Mouse (Mus musculus) bone marrow macrophage, adult 2 months (primary cell): ENCODE results near the gene Prrxl1. TPM values are rescaled to one million over a fixed set of nuclear protein-coding genes. Genes with fewer than 3 reads are reported as not detected.

Experiments
- H3K27ac ChIP-seq: 2 replicates; pipeline ENCODE4 v1.5.1; 2012; ENCODE audit warnings: low read depth, low read length; ENCODE audit not compliant: insufficient read depth
- H3K4me1 ChIP-seq: 2 replicates; pipeline ENCODE4 v1.6.1; 2012; ENCODE audit warnings: low read length; ENCODE audit not compliant: control insufficient read depth, insufficient read depth
- H3K4me3 ChIP-seq: 2 replicates; pipeline ENCODE4 v1.5.1; 2012; ENCODE audit warnings: mild to moderate bottlenecking, low read length, moderate library complexity; ENCODE audit not compliant: insufficient read depth
- CTCF ChIP-seq: IDR thresholded peaks from 2 replicates; pipeline ENCODE4 v1.5.1; 2012; ENCODE audit warnings: low read depth, mild to moderate bottlenecking, low read length, moderate library complexity
- POLR2A ChIP-seq: IDR thresholded peaks from 2 replicates; pipeline ENCODE4 v1.6.1; 2012; ENCODE audit warnings: mild to moderate bottlenecking, low read depth, low read length, borderline replicate concordance
- polyA plus RNA-seq: library from polyadenylated mRNA; stranded (reverse); fragments of >200 nt; gene quantifications from 2 replicates; pipeline ENCODE4 v1.2.4, GENCODE M21; 2012; ENCODE audit not compliant: missing spikeins, insufficient read depth, insufficient read length

Prrxl1 gene
- polyA plus RNA-seq, 1 experiment, result not detected

GRCm38 (mm10) chr14:32627271-32627670 is 28.1 kb downstream of the Prrxl1 start:
- Histone ChIP-seq H3K27ac (no peak overlapping the region), H3K4me3 (no peak overlapping the region), H3K4me1 (peaks cover 6% of the 10 kb centered on the region; the same call in 1 of the 2 replicates)
- TF ChIP-seq POLR2A, result no peak
- no peak for TF ChIP-seq CTCF

- TF ChIP-seq CTCF (no peak), POLR2A (no peak)
- Histone ChIP-seq H3K27ac (no peak overlapping the region), H3K4me1 (peaks cover 6% of the 10 kb centered on the region; the same call in 1 of the 2 replicates), H3K4me3 (no peak overlapping the region)
Observed at GRCm38 (mm10) chr14:32628584-32628983, 29.4 kb downstream of the Prrxl1 start.

- Histone ChIP-seq H3K4me3 (no peak overlapping the region), H3K4me1 (peaks cover 6% of the 10 kb centered on the region; the same call in 1 of the 2 replicates), H3K27ac (no peak overlapping the region)
- TF ChIP-seq CTCF (no peak), POLR2A (no peak)
Observed at GRCm38 (mm10) chr14:32632908-32633600, 33.8 kb downstream of the Prrxl1 start.

GRCm38 (mm10) chr14:32634015-32634682 is 34.9 kb downstream of the Prrxl1 start:
- Histone ChIP-seq H3K4me3 (no peak overlapping the region), H3K4me1 (peaks cover 5% of the 10 kb centered on the region; the same call in 1 of the 2 replicates), H3K27ac (no peak overlapping the region)
- TF ChIP-seq CTCF, result no peak
- TF ChIP-seq POLR2A, result no peak

DNA sequence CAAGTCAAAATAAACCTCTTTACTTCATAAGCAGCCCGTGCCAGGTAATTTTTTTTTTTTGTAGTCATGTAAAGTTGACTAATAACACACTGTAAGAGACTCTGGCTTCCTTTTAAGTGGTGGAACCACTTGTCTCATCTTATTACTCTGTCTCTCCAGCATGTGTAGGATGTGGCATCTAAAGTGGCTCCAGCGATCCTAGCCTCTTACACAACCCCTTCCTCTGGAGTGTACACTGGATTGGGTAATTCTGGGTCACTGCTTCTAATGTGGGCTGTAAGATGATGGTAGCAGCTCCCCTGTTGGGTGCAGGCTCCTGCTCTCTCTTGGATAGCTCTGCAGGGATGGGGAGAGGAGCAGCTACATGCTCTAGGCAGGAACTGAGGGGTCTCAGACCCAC is 39.3 kb downstream of the Prrxl1 start:
- no peak overlapping the region for H3K27ac ChIP-seq
- no peak for TF ChIP-seq CTCF
- H3K4me3 ChIP-seq, result no peak overlapping the region
- no peaks in the 10 kb centered on the region for H3K4me1 ChIP-seq

GRCm38 (mm10) chr14:32659781-32660180 is 60.6 kb downstream of the Prrxl1 start:
- TF ChIP-seq POLR2A (no peak), CTCF (no peak)
- Histone ChIP-seq H3K27ac (no peak overlapping the region), H3K4me1 (no peaks in the 10 kb centered on the region), H3K4me3 (no peak overlapping the region)

DNA sequence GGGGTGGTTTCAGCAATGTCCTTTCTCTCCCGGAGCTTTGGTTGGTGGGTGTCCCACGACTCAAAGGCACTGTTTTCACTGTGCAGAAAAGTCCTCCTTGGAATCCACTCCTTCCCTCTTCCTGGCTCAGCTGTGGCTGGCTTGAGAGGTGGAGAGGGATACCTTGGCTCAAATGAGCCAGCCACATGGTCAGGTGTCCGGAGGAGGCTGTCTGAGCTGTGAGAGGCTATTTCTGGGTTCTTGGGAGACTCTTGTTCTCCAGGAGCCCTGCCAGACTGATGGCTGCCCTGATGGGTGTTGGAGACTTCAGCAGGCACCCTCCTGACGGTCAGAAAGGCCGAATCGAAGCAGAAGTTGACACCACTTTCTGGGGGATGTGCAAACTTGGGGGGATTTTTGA is 63.9 kb downstream of the Prrxl1 start:
- no peak for TF ChIP-seq POLR2A
- H3K4me3 ChIP-seq, result no peak overlapping the region
- H3K27ac ChIP-seq, result no peak overlapping the region
- H3K4me1 ChIP-seq, result no peaks in the 10 kb centered on the region

DNA sequence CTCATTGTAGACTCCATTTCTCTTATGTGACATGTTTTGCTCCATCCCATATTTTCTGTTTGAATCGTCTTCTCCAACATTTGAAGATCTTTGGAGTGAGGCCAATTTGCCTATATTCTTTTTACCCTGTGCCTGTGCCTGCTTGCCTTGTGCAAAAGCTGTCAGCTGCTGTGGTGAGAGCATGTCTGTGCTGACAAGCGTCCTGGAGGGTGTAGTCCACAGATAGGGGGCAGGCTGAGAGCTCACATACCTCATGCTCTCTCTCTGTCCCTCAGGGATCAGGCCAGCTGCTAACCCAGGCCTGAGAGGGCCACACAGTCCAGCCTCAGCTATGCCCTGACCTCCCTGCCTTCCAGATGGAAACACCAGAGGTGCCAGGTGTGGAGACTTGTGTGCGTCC is 74.0 kb downstream of the Prrxl1 start:
- Histone ChIP-seq H3K27ac (no peak overlapping the region), H3K4me1 (no peaks in the 10 kb centered on the region), H3K4me3 (no peak overlapping the region)
- TF ChIP-seq CTCF, result no peak
- TF ChIP-seq POLR2A, result no peak

DNA sequence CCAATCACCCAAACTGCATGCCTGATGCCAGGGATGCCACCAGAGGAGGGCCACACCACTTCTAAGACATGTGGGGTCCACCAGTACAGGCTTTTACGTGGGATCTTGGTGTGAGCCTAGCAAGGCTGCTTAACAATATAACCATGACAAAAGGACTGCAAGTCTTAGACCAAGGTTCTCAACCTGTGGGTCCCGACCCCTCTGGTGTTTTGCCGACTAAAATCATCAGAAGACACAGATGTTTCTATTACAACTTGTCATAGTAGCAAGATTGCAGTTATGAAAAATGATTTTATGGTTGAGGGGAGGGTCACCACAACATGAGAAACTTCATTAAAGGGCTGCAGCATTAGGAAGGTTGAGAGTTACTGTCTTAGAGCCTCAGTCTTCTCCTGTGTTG is 79.4 kb downstream of the Prrxl1 start:
- H3K4me3 ChIP-seq, result no peak overlapping the region
- H3K27ac ChIP-seq, result no peak overlapping the region
- TF ChIP-seq CTCF, result no peak
- TF ChIP-seq POLR2A, result no peak
- peaks cover 18% of the 10 kb centered on the region for H3K4me1 ChIP-seq

DNA sequence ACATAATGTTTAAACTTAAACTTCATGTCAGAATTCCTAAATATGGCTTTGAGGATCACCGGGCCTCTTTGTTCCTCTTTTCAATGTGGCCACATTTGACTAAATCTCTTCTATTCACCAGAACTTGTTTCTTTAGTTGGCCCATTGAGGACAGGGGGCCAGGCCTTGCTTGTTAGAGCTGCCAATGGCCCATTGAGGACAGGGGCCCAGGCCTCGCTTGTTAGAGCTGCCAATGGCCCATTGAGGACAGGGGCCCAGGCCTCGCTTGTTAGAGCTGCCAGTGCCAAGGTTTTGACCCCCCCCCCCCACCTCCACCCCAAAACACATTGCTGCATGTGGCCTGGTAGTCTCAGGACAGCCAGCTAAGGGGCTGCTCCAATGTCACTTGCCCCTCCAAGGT is 82.4 kb downstream of the Prrxl1 start:
- peaks cover 21% of the 10 kb centered on the region for H3K4me1 ChIP-seq
- no peak overlapping the region for H3K27ac ChIP-seq
- no peak overlapping the region for H3K4me3 ChIP-seq
- TF ChIP-seq POLR2A (no peak), CTCF (no peak)
